Mouse (Mus musculus) stomach, embryonic 16.5 days (tissue): Measurements from ENCODE around the gene Dpt. TPM values are rescaled to one million over a fixed set of nuclear protein-coding genes. Genes with fewer than 3 reads are reported as not detected.
"Not testable (repeated sequence)": the region's sequence is repeated elsewhere in the genome, so short reads cannot be mapped to it uniquely, and the experiment has no call there.

ENCODE experiments used
- ATAC-seq: fragments of 200-750 bp; cut with Nextera tagmentation; 2 replicates; pipeline ENCODE4 v1.8.0; 2017; ENCODE audit warnings: moderate number of reproducible peaks, moderate TSS enrichment; ENCODE audit not compliant: insufficient read depth, low FRiP score
- H3K27ac ChIP-seq: fragments of 300-500 bp; sonication (generic); 2 replicates; pipeline ENCODE4 v1.5.1; 2014; ENCODE audit warnings: low read length
- H3K27me3 ChIP-seq: fragments of 300-500 bp; sonication (generic); 2 replicates; pipeline ENCODE4 v1.6.1; 2014; ENCODE audit warnings: low read length, control low read depth, mixed read lengths; ENCODE audit not compliant: control insufficient read depth, insufficient read depth
- H3K36me3 ChIP-seq: fragments of 300-500 bp; sonication (generic); 2 replicates; pipeline ENCODE4 v1.6.1; 2014; ENCODE audit warnings: low read length; ENCODE audit not compliant: control insufficient read depth, insufficient read depth
- H3K4me1 ChIP-seq: fragments of 300-500 bp; sonication (generic); 2 replicates; pipeline ENCODE4 v1.6.1; 2014; ENCODE audit warnings: low read length, control low read depth, mixed read lengths; ENCODE audit not compliant: control insufficient read depth, insufficient read depth
- H3K4me2 ChIP-seq: fragments of 300-500 bp; sonication (generic); 2 replicates; pipeline ENCODE4 v1.6.1; 2014; ENCODE audit warnings: low read depth, low read length, mixed read lengths
- H3K4me3 ChIP-seq: fragments of 300-500 bp; sonication (generic); replicated peaks from 2 replicates; pipeline ENCODE4 v1.5.1; 2014; ENCODE audit warnings: mild to moderate bottlenecking, low read length
- H3K9ac ChIP-seq: fragments of 300-500 bp; sonication (generic); 2 replicates; pipeline ENCODE4 v1.6.1; 2014; ENCODE audit warnings: low read length
- H3K9me3 ChIP-seq: fragments of 300-500 bp; sonication (generic); replicated peaks from 2 replicates; pipeline ENCODE4 v1.6.1; 2016; ENCODE audit warnings: low read length, control low read depth; ENCODE audit not compliant: control insufficient read depth
- WGBS: fragments of 180-500 bp; shearing (Covaris S2); extraction: QIAGEN DNeasy Blood & Tissue Kit; methylation state at CpG from one replicate; pipeline ENCODE4 v1.1.7; 2014; 5-methylcytosine and 5-hydroxymethylcytosine counted together
- polyA plus RNA-seq: library from polyadenylated mRNA; unstranded; fragments of >200 nt; fragmentation: Nextera tagmentation; extraction: Ambion mirVana; gene quantifications from 2 replicates; pipeline ENCODE4 v1.2.1, GENCODE M21; 2015

The Dpt gene
- polyA plus RNA-seq, 1 experiment from 2014 or later, result 111 TPM

- Histone ChIP-seq H3K4me2 (no peak overlapping the region), H3K4me3 (no peak overlapping the region), H3K9ac (no peak overlapping the region), H3K27me3 (no peaks in the 10 kb centered on the region), H3K9me3 (no peaks in the 10 kb centered on the region), H3K27ac (no peak overlapping the region), H3K4me1 (no peaks in the 10 kb centered on the region), H3K36me3 (no peaks in the 10 kb centered on the region)
- 80% methylated on average over 5 of the region's 5 CpGs for WGBS
- ATAC-seq, result no peak
Measured at GRCm38 (mm10) chr1:164786165-164786564, 10.3 kb upstream of the Dpt start.

GRCm38 (mm10) chr1:164787771-164788170 is 8.7 kb upstream of the Dpt start:
- no peak; the same call in 1 of the 2 replicates for ATAC-seq
- no peak overlapping the region for H3K4me2 ChIP-seq

GRCm38 (mm10) chr1:164788292-164788691 is 8.2 kb upstream of the Dpt start:
- Histone ChIP-seq H3K9ac (no peak overlapping the region), H3K4me2 (no peak overlapping the region), H3K27ac (no peak overlapping the region), H3K4me1 (no peaks in the 10 kb centered on the region), H3K36me3 (no peaks in the 10 kb centered on the region), H3K4me3 (no peak overlapping the region), H3K27me3 (no peaks in the 10 kb centered on the region), H3K9me3 (no peaks in the 10 kb centered on the region)
- 84% methylated on average over 7 of the region's 7 CpGs for WGBS
- ATAC-seq, result no peak

More at GRCm38 (mm10) chr1:164787771-164788170, 8.7 kb upstream of the Dpt start:
- H3K9ac ChIP-seq, result no peak overlapping the region
- no peaks in the 10 kb centered on the region for H3K9me3 ChIP-seq
- H3K4me3 ChIP-seq, result no peak overlapping the region
- no peaks in the 10 kb centered on the region for H3K27me3 ChIP-seq
- WGBS, result 70% methylated on average over 7 of the region's 7 CpGs
- H3K4me1 ChIP-seq, result no peaks in the 10 kb centered on the region
- no peaks in the 10 kb centered on the region for H3K36me3 ChIP-seq
- H3K27ac ChIP-seq, result no peak overlapping the region

GRCm38 (mm10) chr1:164790296-164790695 is 6.1 kb upstream of the Dpt start:
- not testable (repeated sequence) for H3K36me3 ChIP-seq, H3K9ac ChIP-seq, ATAC-seq, H3K27ac ChIP-seq, H3K9me3 ChIP-seq, H3K4me1 ChIP-seq, H3K27me3 ChIP-seq, H3K4me2 ChIP-seq, H3K4me3 ChIP-seq
- 94% methylated on average over 12 of the region's 12 CpGs for WGBS

- no peaks in the 10 kb centered on the region for H3K4me1 ChIP-seq
- no peaks in the 10 kb centered on the region for H3K27me3 ChIP-seq
- 47% methylated on average over 4 of the region's 4 CpGs for WGBS
- H3K9me3 ChIP-seq, result no peaks in the 10 kb centered on the region
- no peak overlapping the region for H3K4me3 ChIP-seq
- ATAC-seq, result peak; percentile 78
- H3K27ac ChIP-seq, result no peak overlapping the region
- H3K36me3 ChIP-seq, result no peaks in the 10 kb centered on the region
- no peak overlapping the region for H3K9ac ChIP-seq
- H3K4me2 ChIP-seq, result no peak overlapping the region
Measured at GRCm38 (mm10) chr1:164793049-164793448, 3.4 kb upstream of the Dpt start.

GRCm38 (mm10) chr1:164797746-164798285 is 1.4 kb downstream of the Dpt start:
- H3K4me3 ChIP-seq, result peak overlapping the region; percentile 11
- H3K9ac ChIP-seq, result peak overlapping the region; percentile 10; the same call in 1 of the 2 replicates
- 62% methylated on average over 1 of the region's 1 CpGs for WGBS
- no peaks in the 10 kb centered on the region for H3K27me3 ChIP-seq
- H3K4me1 ChIP-seq, result no peaks in the 10 kb centered on the region
- H3K4me2 ChIP-seq, result peak overlapping the region; percentile 11; the same call in 1 of the 2 replicates
- H3K9me3 ChIP-seq, result no peaks in the 10 kb centered on the region
- ATAC-seq, result no peak
- H3K36me3 ChIP-seq, result no peaks in the 10 kb centered on the region
- peak overlapping the region; percentile 55; the same call in 1 of the 2 replicates for H3K27ac ChIP-seq

GRCm38 (mm10) chr1:164798471-164798922 is 2.1 kb downstream of the Dpt start:
- Histone ChIP-seq H3K4me1 (no peaks in the 10 kb centered on the region), H3K36me3 (no peaks in the 10 kb centered on the region), H3K27me3 (no peaks in the 10 kb centered on the region), H3K4me3 (no peak overlapping the region), H3K4me2 (peak overlapping the region; percentile 9; the same call in 1 of the 2 replicates), H3K9ac (no peak overlapping the region), H3K27ac (peak overlapping the region; percentile 55), H3K9me3 (no peaks in the 10 kb centered on the region)
- peak; percentile 54; the same call in 1 of the 2 replicates for ATAC-seq
- 36% methylated on average over 1 of the region's 1 CpGs for WGBS

GRCm38 (mm10) chr1:164799161-164799560 is 2.7 kb downstream of the Dpt start:
- ATAC-seq, result no peak
- no peaks in the 10 kb centered on the region for H3K4me1 ChIP-seq
- H3K27me3 ChIP-seq, result no peaks in the 10 kb centered on the region
- no peak overlapping the region for H3K4me3 ChIP-seq
- H3K9ac ChIP-seq, result no peak overlapping the region
- WGBS, result 62% methylated on average over 3 of the region's 3 CpGs
- H3K27ac ChIP-seq, result 0 out of 2 replicates have a peak overlapping the region, but pooled peaks have one; percentile 21
- no peaks in the 10 kb centered on the region for H3K9me3 ChIP-seq
- H3K36me3 ChIP-seq, result no peaks in the 10 kb centered on the region
- H3K4me2 ChIP-seq, result peak overlapping the region; percentile 17; the same call in 1 of the 2 replicates

- WGBS, result 42% methylated on average over 11 of the region's 11 CpGs
- Histone ChIP-seq H3K4me1 (no peaks in the 10 kb centered on the region), H3K27me3 (no peaks in the 10 kb centered on the region), H3K9me3 (no peaks in the 10 kb centered on the region), H3K27ac (no peak overlapping the region), H3K36me3 (no peaks in the 10 kb centered on the region), H3K4me3 (no peak overlapping the region), H3K4me2 (no peak overlapping the region), H3K9ac (no peak overlapping the region)
- no peak for ATAC-seq
Measured at GRCm38 (mm10) chr1:164804277-164804676, 7.8 kb downstream of the Dpt start.
